Mouse (Mus musculus) ES-Bruce4 (cell line): ENCODE measurements around the gene Rnf19b.

Experiments
- CTCF ChIP-seq: IDR thresholded peaks from one replicate; pipeline ENCODE4 v1.8.1; 2011; ENCODE audit warnings: low read depth, low read length
- EP300 ChIP-seq: IDR thresholded peaks from 2 replicates; pipeline ENCODE4 v1.6.1; 2011; ENCODE audit warnings: low read depth, low read length; ENCODE audit not compliant: insufficient read depth

DNA sequence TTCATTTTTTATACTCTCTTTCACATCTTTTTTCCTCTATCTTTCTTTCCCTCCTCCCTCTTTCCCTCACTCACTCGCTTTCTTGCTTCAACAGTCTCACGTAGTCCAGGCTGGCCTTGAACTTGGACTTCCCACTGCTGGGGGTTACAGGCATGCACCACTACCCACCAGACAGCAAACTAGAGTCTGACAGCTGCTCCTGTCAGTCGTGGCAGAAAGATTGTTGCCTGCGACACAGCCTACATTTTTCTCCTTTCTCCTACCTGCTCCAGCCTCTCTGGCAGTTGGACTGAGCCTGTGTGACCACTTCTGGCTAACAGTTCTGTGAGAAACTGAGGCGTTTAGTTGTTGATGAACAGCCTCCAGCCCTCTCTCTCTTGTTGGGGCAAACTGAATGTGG lies 2.5 kb upstream of the Rnf19b start:
- TF ChIP-seq EP300 (no peak), CTCF (no peak)
